Comparison of ENCODE assay signal across 10 mouse cellular contexts in the genomic region with DNA sequence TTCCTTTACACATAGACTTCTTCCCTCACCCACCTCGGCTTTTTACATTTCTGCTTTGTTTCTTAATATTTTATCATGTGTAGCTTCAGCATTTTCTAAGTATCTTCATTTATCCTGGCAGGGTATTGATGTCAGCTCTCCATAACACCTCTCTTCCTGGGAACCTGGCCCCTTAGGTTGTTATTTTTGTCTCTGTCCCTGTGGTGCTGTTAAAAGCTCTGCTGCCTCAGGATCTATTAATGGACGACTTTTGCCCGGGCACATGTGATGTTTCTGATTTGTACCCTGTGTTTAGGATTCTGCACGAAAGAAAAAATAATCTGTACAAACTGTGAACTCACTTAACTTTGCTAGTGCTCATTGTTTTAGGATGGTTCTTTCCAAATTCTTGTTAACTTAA.
"Had no signal": no experiment of that assay in that cellular context is flagged by ENCODE, and none has a peak within 500 bp of the region (broad histone marks: within the 10 kb centered on the region; RNA-seq: fewer than 3 reads in every experiment).

No protein-coding gene starts in this region.

- DNase-seq: kidney, postnatal 10 days; kidney, postnatal 4 days; left cerebral cortex, postnatal 4 days; lung, adult 18-20 months; right cerebral cortex, adult 18-20 months; right cerebral cortex, postnatal 25 days; thymus, postnatal 36 days had no signal

- H3K27ac ChIP-seq: limb, embryonic 13.5 days; liver, embryonic 14.5 days; midbrain, embryonic 13.5 days had no signal

- H3K4me3 ChIP-seq: limb, embryonic 13.5 days; midbrain, embryonic 13.5 days had no signal

- H3K36me3 ChIP-seq: limb, embryonic 13.5 days; midbrain, embryonic 13.5 days had no signal

- H3K9ac ChIP-seq: limb, embryonic 13.5 days; liver, embryonic 14.5 days; midbrain, embryonic 13.5 days had no signal

- H3K9me3 ChIP-seq: limb, embryonic 13.5 days; midbrain, embryonic 13.5 days had no signal

- ATAC-seq: midbrain, embryonic 13.5 days had no signal

- H3K4me2 ChIP-seq: limb, embryonic 13.5 days; midbrain, embryonic 13.5 days had no signal

- H3K27me3 ChIP-seq: limb, embryonic 13.5 days; midbrain, embryonic 13.5 days had no signal

- H3K4me1 ChIP-seq: limb, embryonic 13.5 days; midbrain, embryonic 13.5 days had no signal
